Mouse (Mus musculus) liver, adult 2 months (tissue): Measurements from ENCODE around the gene Cct6b. TPM values are rescaled to one million over a fixed set of nuclear protein-coding genes. Genes with fewer than 3 reads are reported as not detected.
A peak's percentile ranks its signal among the peaks of the same experiment; 100 is the strongest.

ENCODE experiments used
- DNase-seq: peaks from one replicate; pipeline ENCODE4 v3.0.0-alpha.2; 2011; ENCODE audit warnings: low read depth, low spot score; ENCODE audit errors: extremely low read depth
- H3K27ac ChIP-seq: fragments of 200-500 bp; replicated peaks from 2 replicates; pipeline ENCODE4 v1.5.1; 2012; ENCODE audit warnings: low read depth, mild to moderate bottlenecking, control low read depth, inconsistent platforms, low read length; ENCODE audit not compliant: insufficient read depth
- H3K27me3 ChIP-seq: fragments of 200-500 bp; 2 replicates; pipeline ENCODE4 v1.6.1; 2012; ENCODE audit warnings: mild to moderate bottlenecking, moderate library complexity, low read length, inconsistent platforms; ENCODE audit not compliant: control insufficient read depth, insufficient read depth
- H3K36me3 ChIP-seq: fragments of 200-500 bp; 2 replicates; pipeline ENCODE4 v1.6.1; 2012; ENCODE audit warnings: low read length, inconsistent platforms; ENCODE audit not compliant: control insufficient read depth, insufficient read depth
- H3K4me1 ChIP-seq: fragments of 200-500 bp; 2 replicates; pipeline ENCODE4 v1.6.1; 2011; ENCODE audit warnings: low read length; ENCODE audit not compliant: control insufficient read depth, insufficient read depth
- H3K4me3 ChIP-seq: fragments of 200-500 bp; 2 replicates; pipeline ENCODE4 v1.5.1; 2011; ENCODE audit warnings: low read depth, mild to moderate bottlenecking, control low read depth, low read length, moderate library complexity; ENCODE audit not compliant: insufficient read depth
- H3K79me2 ChIP-seq: fragments of 200-500 bp; 2 replicates; pipeline ENCODE4 v1.6.1; 2012; ENCODE audit warnings: inconsistent platforms, mild to moderate bottlenecking, low read length, moderate library complexity; ENCODE audit not compliant: control insufficient read depth, insufficient read depth
- H3K9ac ChIP-seq: fragments of 200-500 bp; 2 replicates; pipeline ENCODE4 v1.6.1; 2012; ENCODE audit warnings: low read depth, mild to moderate bottlenecking, control low read depth, inconsistent platforms, low read length
- CTCF ChIP-seq: fragments of 200-500 bp; IDR thresholded peaks from 2 replicates; pipeline ENCODE4 v1.5.1; 2011; ENCODE audit warnings: low read depth, low read length, control low read depth
- POLR2A ChIP-seq: fragments of 200-500 bp; IDR thresholded peaks from 2 replicates; pipeline ENCODE4 v1.6.1; 2011; ENCODE audit warnings: low read length, control low read depth; ENCODE audit not compliant: insufficient read depth; ENCODE audit errors: extremely low read depth
- WGBS: fragments of 180-500 bp; shearing (Covaris S2); methylation state at CpG from one replicate; pipeline ENCODE4 v1.1.7; 2018; 5-methylcytosine and 5-hydroxymethylcytosine counted together
- polyA plus RNA-seq: library from polyadenylated mRNA; depleted of rRNA; stranded (reverse); fragments of >200 nt; gene quantifications from 2 replicates; pipeline ENCODE4 v1.2.3, GENCODE M21; 2012
- total RNA-seq: library from RNA; depleted of rRNA; stranded (reverse); fragments of >200 nt; gene quantifications from 2 replicates; pipeline ENCODE4 v1.2.3, GENCODE M21; 2014

Cct6b gene
- total and polyA plus RNA-seq, 2 experiments, result 0.16 to 1.2 TPM

DNA sequence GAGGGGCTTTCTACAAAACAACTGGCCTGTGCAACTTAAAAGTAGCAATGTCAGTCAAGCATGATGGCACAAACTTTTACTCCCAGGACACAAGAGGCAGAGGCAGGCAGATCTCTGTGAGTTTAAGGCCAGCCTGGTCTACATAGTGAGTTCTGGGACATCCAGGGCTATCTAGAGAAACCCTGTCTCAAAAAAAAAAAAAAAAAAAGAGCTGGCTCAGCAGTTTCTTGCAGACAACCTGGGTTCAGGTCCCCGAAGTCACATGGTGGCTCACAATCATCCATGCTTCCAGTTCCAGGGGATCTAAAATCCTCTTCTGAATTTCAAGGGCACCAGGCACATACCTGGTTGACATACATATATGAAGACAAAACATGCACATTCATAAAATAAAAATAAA lies 8.2 kb downstream of the Cct6b start:
- no peak for TF ChIP-seq POLR2A
- TF ChIP-seq CTCF, result no peak
- Histone ChIP-seq H3K4me3 (no peak overlapping the region), H3K27me3 (no peaks in the 10 kb centered on the region), H3K4me1 (no peaks in the 10 kb centered on the region), H3K27ac (no peak overlapping the region), H3K79me2 (no peaks in the 10 kb centered on the region), H3K9ac (no peak overlapping the region), H3K36me3 (no peaks in the 10 kb centered on the region)
- WGBS, result 86% methylated on average over 1 of the region's 1 CpGs
- DNase-seq, result no peak

DNA sequence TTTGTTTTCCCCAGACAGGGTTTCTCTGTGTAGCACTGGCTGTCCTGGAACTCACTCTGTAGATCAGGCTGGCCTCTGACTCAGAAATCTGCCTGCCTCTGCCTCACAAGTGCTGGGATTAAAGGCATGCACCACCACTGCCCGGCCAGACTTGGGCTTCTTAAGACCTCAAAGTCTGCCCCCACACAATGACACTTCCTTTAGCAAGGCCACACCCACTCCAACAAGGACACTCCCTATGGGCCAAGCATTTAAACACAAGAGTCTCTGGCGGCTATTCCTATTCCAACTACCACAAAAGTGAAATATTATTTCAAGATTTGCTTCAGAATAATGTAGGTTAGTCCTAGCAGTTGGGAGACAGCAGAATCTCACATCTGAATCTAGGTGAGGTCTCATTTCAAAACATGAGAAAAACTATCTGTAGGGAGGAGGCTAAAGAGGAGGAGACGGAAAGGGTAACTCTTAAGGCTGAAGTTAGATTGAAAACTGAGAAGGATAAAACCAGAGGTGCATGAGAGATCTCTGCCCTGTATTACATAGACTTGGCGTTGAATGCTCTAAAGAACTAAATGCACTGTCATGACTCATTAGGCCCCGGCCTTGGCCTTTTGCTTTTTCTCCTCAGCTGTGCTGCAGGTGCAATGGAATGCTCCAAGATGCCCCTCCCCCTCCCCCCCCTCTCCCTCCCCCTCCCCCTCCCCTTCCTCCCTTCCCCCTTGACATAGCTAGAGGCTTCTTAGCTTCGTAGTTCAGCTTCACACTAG lies 11.6 kb downstream of the Cct6b start:
- WGBS, result 83% methylated on average over 6 of the region's 6 CpGs
- no peak for TF ChIP-seq POLR2A
- no peak for TF ChIP-seq CTCF
- no peaks in the 10 kb centered on the region for H3K36me3 ChIP-seq
- H3K27ac ChIP-seq, result no peak overlapping the region
- no peaks in the 10 kb centered on the region for H3K4me1 ChIP-seq
- H3K4me3 ChIP-seq, result no peak overlapping the region
- no peak for DNase-seq
- H3K79me2 ChIP-seq, result no peaks in the 10 kb centered on the region
- no peaks in the 10 kb centered on the region for H3K27me3 ChIP-seq
- H3K9ac ChIP-seq, result no peak overlapping the region

DNA sequence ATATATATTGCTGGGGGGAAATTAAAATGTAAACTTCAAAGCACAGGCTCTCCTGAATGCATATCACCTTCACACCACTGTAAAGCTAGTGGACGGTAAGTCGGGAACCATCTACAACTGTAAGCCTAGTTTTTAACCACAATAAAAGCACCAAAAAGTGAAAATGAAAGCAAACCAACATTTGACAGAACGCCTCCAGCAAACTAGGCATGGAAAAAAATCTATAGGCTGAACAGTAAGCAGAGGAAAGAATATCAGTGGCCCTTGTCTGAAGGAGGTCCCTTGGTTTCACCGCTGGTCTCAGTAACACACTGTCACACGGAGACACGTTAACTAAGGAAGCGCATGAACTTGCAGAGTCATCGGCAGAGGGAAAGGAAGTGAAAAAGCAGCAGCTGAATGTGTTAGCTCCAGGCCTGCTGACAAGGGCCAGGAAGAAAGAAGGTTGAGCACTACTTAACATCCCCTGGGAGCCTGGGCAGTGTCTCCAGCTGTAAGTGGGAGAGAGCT lies 17.2 kb downstream of the Cct6b start:
- Histone ChIP-seq H3K9ac (peak overlapping the region; percentile 52; the same call in 1 of the 2 replicates), H3K27me3 (no peaks in the 10 kb centered on the region), H3K27ac (no peak overlapping the region; the same call in 1 of the 2 replicates), H3K4me1 (no peaks in the 10 kb centered on the region), H3K4me3 (peak overlapping the region; percentile 24; the same call in 1 of the 2 replicates), H3K36me3 (no peaks in the 10 kb centered on the region), H3K79me2 (no peaks in the 10 kb centered on the region)
- peak; percentile 17 for DNase-seq
- 64% methylated on average over 8 of the region's 8 CpGs for WGBS
- TF ChIP-seq CTCF, result no peak
- TF ChIP-seq POLR2A, result no peak

GRCm38 (mm10) chr11:82746138-82746537 lies 18.0 kb downstream of the Cct6b start:
- H3K79me2 ChIP-seq, result no peaks in the 10 kb centered on the region
- WGBS, result 36% methylated on average over 6 of the region's 6 CpGs
- peak; percentile 16 for DNase-seq
- H3K36me3 ChIP-seq, result no peaks in the 10 kb centered on the region
- H3K9ac ChIP-seq, result no peak overlapping the region
- TF ChIP-seq POLR2A, result no peak
- peak; percentile 56 for TF ChIP-seq CTCF
- no peak overlapping the region for H3K27ac ChIP-seq
- H3K4me3 ChIP-seq, result no peak overlapping the region
- H3K4me1 ChIP-seq, result no peaks in the 10 kb centered on the region
- H3K27me3 ChIP-seq, result no peaks in the 10 kb centered on the region

GRCm38 (mm10) chr11:82739006-82739405 lies 25.1 kb downstream of the Cct6b start:
- TF ChIP-seq CTCF, result no peak
- TF ChIP-seq POLR2A, result no peak
- Histone ChIP-seq H3K27ac (no peak overlapping the region), H3K4me1 (no peaks in the 10 kb centered on the region), H3K27me3 (no peaks in the 10 kb centered on the region), H3K79me2 (no peaks in the 10 kb centered on the region), H3K4me3 (no peak overlapping the region), H3K9ac (no peak overlapping the region), H3K36me3 (no peaks in the 10 kb centered on the region)
- DNase-seq, result no peak

GRCm38 (mm10) chr11:82734227-82734626 lies 29.9 kb downstream of the Cct6b start:
- Histone ChIP-seq H3K9ac (no peak overlapping the region), H3K27me3 (no peaks in the 10 kb centered on the region), H3K27ac (no peak overlapping the region), H3K79me2 (no peaks in the 10 kb centered on the region), H3K36me3 (no peaks in the 10 kb centered on the region), H3K4me3 (no peak overlapping the region), H3K4me1 (no peaks in the 10 kb centered on the region)
- TF ChIP-seq POLR2A (no peak), CTCF (peak; percentile 33; the same call in 1 of the 2 replicates)
- DNase-seq, result peak; percentile 20
